Mouse (Mus musculus) CD4-positive naive resting alpha-beta T cell, adult 76 days (primary cell): ENCODE results near the gene Glrx3. TPM values are rescaled to one million over a fixed set of nuclear protein-coding genes. Genes with fewer than 3 reads are reported as not detected.

ENCODE experiments used
- total RNA-seq: library from RNA; stranded (reverse); gene quantifications from one replicate; pipeline ENCODE4 v1.2.4, GENCODE M21; 2023

The Glrx3 gene
- 54.1 TPM for total RNA-seq

DNA sequence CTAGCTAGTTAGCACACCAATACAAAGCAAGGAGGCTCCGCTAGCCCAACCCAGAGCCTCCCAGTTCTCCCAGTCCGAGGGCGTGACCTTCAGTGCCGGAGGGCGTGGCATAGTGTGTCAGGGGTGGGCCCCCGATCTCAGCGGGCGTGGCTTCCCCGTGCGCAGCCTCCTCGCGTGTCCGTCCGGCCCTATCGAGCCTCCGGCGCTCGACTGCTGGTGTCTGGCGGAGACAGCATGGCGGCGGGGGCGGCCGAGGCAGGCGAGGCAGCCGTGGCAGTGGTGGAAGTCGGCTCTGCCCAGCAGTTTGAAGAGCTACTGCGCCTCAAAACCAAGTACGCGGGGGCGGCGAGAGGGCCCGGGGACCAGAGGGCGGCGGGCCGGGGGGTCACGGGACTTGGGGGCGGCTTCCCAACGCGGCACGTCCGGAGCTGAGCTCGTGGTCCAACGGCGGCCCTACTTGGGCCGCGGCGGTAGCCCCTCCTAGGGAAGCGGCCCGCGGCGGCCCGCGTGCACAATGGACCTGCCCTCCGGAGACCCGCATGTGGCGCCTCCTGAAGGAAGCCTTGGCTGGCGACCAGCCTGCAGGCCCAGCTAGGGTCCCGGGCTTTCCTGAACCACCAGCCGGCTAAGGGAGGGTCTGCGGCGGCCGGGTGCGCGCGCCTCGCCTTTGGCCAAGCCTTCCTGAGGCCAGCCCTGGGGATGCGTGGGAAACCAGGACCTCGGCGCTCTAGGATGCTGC lies at the start of gene Glrx3:
TSS of gene Glrx3 (plus strand) at position 175 of the 739 bp plus-strand sequence.

DNA sequence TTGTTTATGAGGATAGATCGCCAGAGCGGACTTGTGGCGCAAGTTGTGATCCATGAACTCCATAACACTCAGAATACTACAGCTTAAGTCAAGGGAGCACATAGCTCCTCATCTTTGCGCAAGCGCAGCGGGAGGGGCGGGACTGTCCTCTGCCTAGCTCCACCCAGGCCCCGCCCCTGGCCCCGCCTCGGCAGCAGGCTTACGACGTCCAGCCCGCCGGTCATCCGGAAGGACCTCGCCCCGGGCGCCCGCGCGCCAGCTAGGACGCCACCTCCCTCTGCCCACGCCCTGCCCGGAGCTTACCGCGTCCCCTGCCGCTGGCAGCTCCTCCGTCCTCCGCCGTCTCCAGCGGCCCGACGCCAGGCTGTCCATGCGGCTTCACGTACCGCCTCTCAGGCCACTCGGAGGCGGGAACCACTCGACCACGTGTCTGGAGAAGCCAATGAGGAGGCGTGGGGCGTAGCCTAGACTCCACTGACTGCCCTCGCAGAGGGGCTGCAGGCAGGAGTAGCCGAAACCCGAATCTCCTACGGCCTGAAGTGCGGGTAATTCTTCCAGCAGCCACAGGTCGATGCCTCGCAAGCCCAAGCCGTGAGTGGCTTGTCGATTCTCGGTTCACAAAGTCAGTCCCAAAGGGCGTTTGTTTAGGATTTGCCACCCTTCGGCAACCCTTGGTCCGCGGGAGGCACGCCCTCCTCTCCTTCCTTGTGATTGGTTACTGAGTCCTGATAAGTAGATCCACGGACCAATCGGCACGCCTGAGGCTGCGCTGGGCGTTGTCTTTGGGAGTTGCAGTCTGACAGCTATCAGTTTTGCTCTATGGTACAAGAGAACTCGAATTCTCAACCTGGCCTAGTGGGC lies 26.8 kb upstream of the Glrx3 start, which contains the start of gene 9430038I01Rik:
TSS of gene 9430038I01Rik (minus strand) at position 426 of the 861 bp plus-strand sequence.

Other genes starting within 250 kb of the Glrx3 start
- gene Ebf3, start 123.2 kb upstream of the Glrx3 start, total RNA-seq, result not detected
- gene 9430038I01Rik, start 26.9 kb upstream of the Glrx3 start, total RNA-seq, result 18.4 TPM